Mouse (Mus musculus): ENCODE measurements around the gene Pck2. TPM values are rescaled to one million over a fixed set of nuclear protein-coding genes. Genes with fewer than 3 reads are reported as not detected.

The Pck2 gene
- polyA plus RNA-seq (2012; rRNA removed), result 19.3 and 21.0 TPM in 2 replicates

GRCm38 (mm10) chr14:55540067-55540786 lies at the start of gene Pck2:
TSS of gene Pck2 (plus strand) at chr14:55540266.
- TF ChIP-seq CTCF (IDR thresholded peaks at IDR 0.05; ENCODE audit: extremely low read depth, insufficient read length, insufficient replicate concordance, low read depth, low read length) (no peak), POLR2A (IDR thresholded peaks at IDR 0.05; ENCODE audit: low read depth, low read length) (peak; percentile 59; the same call in 1 of the 2 replicates)
- Histone ChIP-seq H3K4me1 (ENCODE audit: control insufficient read depth, insufficient read depth, insufficient read length, low read length) (peaks cover 4% of the 10 kb centered on the region; the same call in 1 of the 2 replicates), H3K27ac (ENCODE audit: insufficient read depth, low read depth, low read length) (peak within 1 kb of the TSS; percentile 82), H3K27me3 (ENCODE audit: control insufficient read depth, insufficient read depth, low read length) (no peaks in the 10 kb centered on the region), H3K36me3 (ENCODE audit: control insufficient read depth, insufficient read depth, low read length) (peaks cover 5% of the 10 kb centered on the region; the same call in 1 of the 2 replicates), H3K4me3 (ENCODE audit: low read depth, low read length) (peak within 1 kb of the TSS; percentile 88)
- WGBS, result under 1% methylated on average over 32 of the region's 32 CpGs

GRCm38 (mm10) chr14:55490361-55491201 lies 49.5 kb upstream of the Pck2 start, which contains the start of gene Carmil3:
TSS of gene Carmil3 (plus strand) at chr14:55490651.
- Histone ChIP-seq H3K27me3 (ENCODE audit: control insufficient read depth, insufficient read depth, low read length) (peaks cover 9% of the 10 kb centered on the region; the same call in 1 of the 2 replicates), H3K27ac (ENCODE audit: insufficient read depth, low read depth, low read length) (no peak within 1 kb of the TSS), H3K4me3 (ENCODE audit: low read depth, low read length) (peak within 1 kb of the TSS; percentile 73), H3K4me1 (ENCODE audit: control insufficient read depth, insufficient read depth, insufficient read length, low read length) (peaks cover 5% of the 10 kb centered on the region; the same call in 1 of the 2 replicates), H3K36me3 (ENCODE audit: control insufficient read depth, insufficient read depth, low read length) (peaks cover 15% of the 10 kb centered on the region)
- under 1% methylated on average over 68 of the region's 68 CpGs for WGBS
- TF ChIP-seq POLR2A (IDR thresholded peaks at IDR 0.05; ENCODE audit: low read depth, low read length), result no peak
- TF ChIP-seq CTCF (IDR thresholded peaks at IDR 0.05; ENCODE audit: extremely low read depth, insufficient read length, insufficient replicate concordance, low read depth, low read length), result no peak

- Histone ChIP-seq H3K4me1 (ENCODE audit: control insufficient read depth, insufficient read depth, insufficient read length, low read length) (peaks cover 5% of the 10 kb centered on the region; the same call in 1 of the 2 replicates), H3K4me3 (ENCODE audit: low read depth, low read length) (peak overlapping the region; percentile 73), H3K27ac (ENCODE audit: insufficient read depth, low read depth, low read length) (no peak overlapping the region), H3K36me3 (ENCODE audit: control insufficient read depth, insufficient read depth, low read length) (peaks cover 11% of the 10 kb centered on the region; the same call in 1 of the 2 replicates), H3K27me3 (ENCODE audit: control insufficient read depth, insufficient read depth, low read length) (peaks cover 9% of the 10 kb centered on the region; the same call in 1 of the 2 replicates)
- WGBS, result 1% methylated on average over 30 of the region's 30 CpGs
- no peak for TF ChIP-seq CTCF (IDR thresholded peaks at IDR 0.05; ENCODE audit: extremely low read depth, insufficient read length, insufficient replicate concordance, low read depth, low read length)
- no peak for TF ChIP-seq POLR2A (IDR thresholded peaks at IDR 0.05; ENCODE audit: low read depth, low read length)
These were observed 48.7 kb upstream of the Pck2 start for GRCm38 (mm10) chr14:55491291-55491833.

GRCm38 (mm10) chr14:55492103-55492502 lies 48.0 kb upstream of the Pck2 start:
- H3K4me1 ChIP-seq (ENCODE audit: control insufficient read depth, insufficient read depth, insufficient read length, low read length), result peaks cover 5% of the 10 kb centered on the region; the same call in 1 of the 2 replicates
- WGBS, result 56% methylated on average over 3 of the region's 3 CpGs
- H3K36me3 ChIP-seq (ENCODE audit: control insufficient read depth, insufficient read depth, low read length), result peaks cover 7% of the 10 kb centered on the region; the same call in 1 of the 2 replicates
- no peak overlapping the region for H3K27ac ChIP-seq (ENCODE audit: insufficient read depth, low read depth, low read length)
- H3K27me3 ChIP-seq (ENCODE audit: control insufficient read depth, insufficient read depth, low read length), result peaks cover 9% of the 10 kb centered on the region; the same call in 1 of the 2 replicates
- H3K4me3 ChIP-seq (ENCODE audit: low read depth, low read length), result no peak overlapping the region
- TF ChIP-seq CTCF (IDR thresholded peaks at IDR 0.05; ENCODE audit: extremely low read depth, insufficient read length, insufficient replicate concordance, low read depth, low read length) (no peak), POLR2A (IDR thresholded peaks at IDR 0.05; ENCODE audit: low read depth, low read length) (no peak)

- Histone ChIP-seq H3K4me1 (ENCODE audit: control insufficient read depth, insufficient read depth, insufficient read length, low read length) (peaks cover 4% of the 10 kb centered on the region; the same call in 1 of the 2 replicates), H3K4me3 (ENCODE audit: low read depth, low read length) (no peak overlapping the region), H3K27ac (ENCODE audit: insufficient read depth, low read depth, low read length) (no peak overlapping the region), H3K27me3 (ENCODE audit: control insufficient read depth, insufficient read depth, low read length) (peaks cover 9% of the 10 kb centered on the region; the same call in 1 of the 2 replicates), H3K36me3 (ENCODE audit: control insufficient read depth, insufficient read depth, low read length) (no peaks in the 10 kb centered on the region)
- WGBS, result 73% methylated on average over 20 of the region's 20 CpGs
- TF ChIP-seq POLR2A (IDR thresholded peaks at IDR 0.05; ENCODE audit: low read depth, low read length), result no peak
- no peak for TF ChIP-seq CTCF (IDR thresholded peaks at IDR 0.05; ENCODE audit: extremely low read depth, insufficient read length, insufficient replicate concordance, low read depth, low read length)
These were observed 44.4 kb upstream of the Pck2 start for GRCm38 (mm10) chr14:55495509-55496240.

- no peak overlapping the region for H3K27ac ChIP-seq (ENCODE audit: insufficient read depth, low read depth, low read length)
- no peaks in the 10 kb centered on the region; the same call in 1 of the 2 replicates for H3K27me3 ChIP-seq (ENCODE audit: control insufficient read depth, insufficient read depth, low read length)
- no peak overlapping the region for H3K4me3 ChIP-seq (ENCODE audit: low read depth, low read length)
- no peaks in the 10 kb centered on the region for H3K4me1 ChIP-seq (ENCODE audit: control insufficient read depth, insufficient read depth, insufficient read length, low read length)
- no peaks in the 10 kb centered on the region for H3K36me3 ChIP-seq (ENCODE audit: control insufficient read depth, insufficient read depth, low read length)
- TF ChIP-seq CTCF (IDR thresholded peaks at IDR 0.05; ENCODE audit: extremely low read depth, insufficient read length, insufficient replicate concordance, low read depth, low read length), result no peak
- WGBS, result 79% methylated on average over 16 of the region's 16 CpGs
These were observed 43.2 kb upstream of the Pck2 start for GRCm38 (mm10) chr14:55496761-55497448.
